Mouse (Mus musculus): ENCODE measurements around the gene Olfr524.

Gene Olfr524

GRCm38 (mm10) chr7:140186646-140187620 is 18.8 kb downstream of the Olfr524 start:
- intact Hi-C loops (cut with DNase I): no loop called here

- intact Hi-C loops (cut with DNase I): no loop called here
Observed at GRCm38 (mm10) chr7:140184206-140184605, 21.6 kb downstream of the Olfr524 start.

DNA sequence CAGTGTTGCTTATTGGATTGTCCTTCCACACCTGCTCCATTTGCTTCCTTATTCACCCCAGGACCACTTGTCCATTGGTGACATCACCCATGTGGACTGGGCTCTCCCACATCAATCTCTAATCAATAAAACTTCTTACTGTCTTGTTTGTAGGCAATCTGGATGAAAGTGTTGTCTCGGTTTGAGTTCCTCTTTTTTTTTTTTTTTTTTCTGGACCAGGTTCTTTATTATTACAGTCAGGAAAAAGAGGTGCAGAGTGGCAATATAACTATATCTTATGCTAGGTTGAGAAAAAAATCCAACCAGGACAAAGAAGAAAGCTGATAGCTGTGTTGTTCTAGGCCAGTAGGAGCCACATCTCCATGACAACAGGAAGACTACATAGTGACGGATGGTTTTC is 25.1 kb downstream of the Olfr524 start:
- intact Hi-C loops (cut with DNase I): no loop called here

- intact Hi-C loops (cut with DNase I): no loop called here
Observed at GRCm38 (mm10) chr7:140179176-140179575, 26.6 kb downstream of the Olfr524 start.

GRCm38 (mm10) chr7:140172936-140173335 is 32.8 kb downstream of the Olfr524 start, which contains the start of gene Olfr523:
Gene Olfr523, plus strand, starts transcription at chr7:140173217.
- intact Hi-C loops (cut with DNase I): no loop called here

- intact Hi-C loops (cut with DNase I): no loop called here
Observed at GRCm38 (mm10) chr7:140170863-140171262, 34.9 kb downstream of the Olfr524 start.

- intact Hi-C loops (cut with DNase I): no loop called here
Observed at GRCm38 (mm10) chr7:140169386-140169785, 36.4 kb downstream of the Olfr524 start.

- intact Hi-C loops (cut with DNase I): no loop called here
Observed at GRCm38 (mm10) chr7:140167950-140168349, 37.8 kb downstream of the Olfr524 start.

- intact Hi-C loops (cut with DNase I): no loop called here
Observed at GRCm38 (mm10) chr7:140164664-140165063, 41.1 kb downstream of the Olfr524 start, which contains the start of gene Olfr522. Gene Olfr522, minus strand, starts transcription at chr7:140164764.

GRCm38 (mm10) chr7:140160363-140160762 is 45.4 kb downstream of the Olfr524 start:
- intact Hi-C loops (cut with DNase I): no loop called here

- intact Hi-C loops (cut with DNase I): no loop called here
Observed at GRCm38 (mm10) chr7:140154218-140154927, 51.4 kb downstream of the Olfr524 start, which contains the start of gene Sprn. Gene Sprn, minus strand, starts transcription at chr7:140154877.

DNA sequence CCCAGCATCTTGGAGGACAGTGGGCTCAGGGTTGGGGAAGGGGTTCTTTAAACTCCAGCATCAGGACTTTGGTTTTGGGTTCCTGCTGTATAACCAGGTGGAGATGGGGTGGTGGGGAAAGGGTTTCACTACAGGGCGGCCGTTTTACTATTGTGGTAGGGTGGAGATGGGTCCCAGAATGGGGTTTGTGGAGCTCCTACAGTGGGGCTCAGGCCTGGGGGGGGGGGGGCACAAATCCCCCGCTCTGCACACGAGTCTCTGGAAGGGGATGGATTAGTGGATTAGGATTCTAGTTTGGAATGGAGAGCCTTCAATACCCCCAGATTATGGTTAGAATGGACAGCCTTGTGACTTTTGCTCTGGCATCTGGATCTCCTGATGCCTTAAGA is 51.9 kb downstream of the Olfr524 start:
- intact Hi-C loops (cut with DNase I): no loop called here

DNA sequence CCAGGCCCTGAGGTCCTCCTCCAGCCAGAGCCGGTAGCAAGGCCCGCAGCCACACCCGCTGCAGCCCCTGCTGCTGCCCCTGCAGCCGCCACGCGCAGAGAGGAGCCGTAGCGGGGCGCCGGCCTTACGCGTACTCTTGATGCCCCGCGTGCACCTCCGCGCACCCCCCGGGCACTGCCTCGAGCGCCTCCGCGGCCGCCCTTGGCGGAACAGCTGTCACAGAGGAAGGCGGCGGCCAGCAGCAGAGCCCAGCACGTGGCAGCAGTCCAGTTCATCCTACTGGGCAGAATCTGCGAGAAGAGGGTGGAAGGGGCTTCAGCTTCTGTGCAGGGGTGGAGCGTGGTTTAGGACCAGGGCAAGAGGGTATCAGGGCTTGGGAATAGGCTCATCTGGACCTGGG is 52.4 kb downstream of the Olfr524 start:
- intact Hi-C loops (cut with DNase I): no loop called here
